8 mouse cellular contexts compared by ENCODE assay signal in genomic region chr9:124476096-124476902, GRCm38 (mm10). TPM values are rescaled to one million over a fixed set of nuclear protein-coding genes. Genes with fewer than 3 reads are reported as not detected.
DNase-seq lines count a peak whose midpoint lies in the region; ATAC-seq lines count a peak whose summit lies in the region.

TSS of gene Ppp2r3d (minus strand) at chr9:124476898.

- DNase-seq in ovary, postnatal 36 days (ENCODE audit: low spot score), result peak; percentile 5
- DNase-seq in ovary, postnatal 14 days (ENCODE audit: low spot score), result no peak
- DNase-seq in adrenal gland, postnatal 14 days, result peak; percentile 15
- DNase-seq in forebrain, embryonic 14.5 days (ENCODE audit: low spot score), result peak; percentile 4
- peak in 1 of 2 experiments; percentile 16 for DNase-seq in left cerebral cortex, adult 8-10 months (ENCODE audit: low spot score in 2 of 2)
- DNase-seq in midbrain, embryonic 14.5 days, result peak; percentile 6
- DNase-seq in yolk sac, embryonic 10.5 days (ENCODE audit: low spot score), result no peak

- H3K36me3 ChIP-seq in forebrain, embryonic 14.5 days (ENCODE audit: control insufficient read depth, insufficient read depth, low read length), result peaks cover 16% of the 10 kb centered on the region
- peaks cover 15% of the 10 kb centered on the region for H3K36me3 ChIP-seq in midbrain, embryonic 14.5 days (ENCODE audit: control insufficient read depth, insufficient read depth, low read length)

- H3K4me1 ChIP-seq in forebrain, embryonic 14.5 days (ENCODE audit: control insufficient read depth, insufficient read depth, low read length), result no peaks in the 10 kb centered on the region
- H3K4me1 ChIP-seq in midbrain, embryonic 14.5 days (ENCODE audit: control insufficient read depth, insufficient read depth, low read length), result no peaks in the 10 kb centered on the region

- 96% methylated on average over 22 of the region's 22 CpGs for WGBS in forebrain, embryonic 14.5 days
- 97% methylated on average over 22 of the region's 22 CpGs for WGBS in midbrain, embryonic 14.5 days

- no peak within 1 kb of the TSS for H3K27ac ChIP-seq in forebrain, embryonic 14.5 days (ENCODE audit: low read depth, low read length)
- H3K27ac ChIP-seq in midbrain, embryonic 14.5 days (replicated peaks; ENCODE audit: low read depth, low read length), result no peak within 1 kb of the TSS

- no peak within 1 kb of the TSS for H3K9ac ChIP-seq in forebrain, embryonic 14.5 days (ENCODE audit: low read length)
- H3K9ac ChIP-seq in midbrain, embryonic 14.5 days (replicated peaks; ENCODE audit: low read length), result no peak within 1 kb of the TSS

- H3K27me3 ChIP-seq in forebrain, embryonic 14.5 days (replicated peaks; ENCODE audit: control insufficient read depth, insufficient read depth, low read length), result no peaks in the 10 kb centered on the region
- no peaks in the 10 kb centered on the region for H3K27me3 ChIP-seq in midbrain, embryonic 14.5 days (ENCODE audit: control insufficient read depth, insufficient read depth, low read length)

- ATAC-seq in forebrain, embryonic 14.5 days, result peak; percentile 42; the same call in 1 of the 2 replicates
- ATAC-seq in hematopoietic stem cell, adult 5-6 weeks (replicated peaks in 1 of 2; ENCODE audit: insufficient read depth in 1 of 2, low FRiP score in 2 of 2, low TSS enrichment in 1 of 2, low read depth in 1 of 2, poor library complexity in 2 of 2, severe bottlenecking in 2 of 2), result peak in 1 of 2 experiments; percentile 57; a peak in 2 of 4 replicates
- peak; percentile 81 for ATAC-seq in midbrain, embryonic 14.5 days (ENCODE audit: low FRiP score, low TSS enrichment)

- H3K4me3 ChIP-seq in forebrain, embryonic 14.5 days (ENCODE audit: low read depth, low read length), result no peak within 1 kb of the TSS
- no peak within 1 kb of the TSS for H3K4me3 ChIP-seq in midbrain, embryonic 14.5 days (replicated peaks; ENCODE audit: low read depth, low read length)

- no peaks in the 10 kb centered on the region for H3K9me3 ChIP-seq in forebrain, embryonic 14.5 days (replicated peaks; ENCODE audit: control insufficient read depth, low read length)
- H3K9me3 ChIP-seq in midbrain, embryonic 14.5 days (ENCODE audit: control insufficient read depth, low read length), result peaks cover 3% of the 10 kb centered on the region

- H3K4me2 ChIP-seq in forebrain, embryonic 14.5 days (ENCODE audit: low read length), result no peak within 1 kb of the TSS
- H3K4me2 ChIP-seq in midbrain, embryonic 14.5 days (ENCODE audit: low read length), result no peak within 1 kb of the TSS

RNA-seq across cellular contexts. Expression of gene Ppp2r3d, which starts in this region (rescaled TPM):
- 89.6 and 104 TPM in 2 replicates for total RNA-seq in adrenal gland, postnatal 14 days (2021)
- 109 and 139 TPM in 2 replicates for polyA plus RNA-seq in forebrain, embryonic 14.5 days (2014; fragmentation: Nextera tagmentation; extraction: Ambion mirVana)
- total RNA-seq in hematopoietic stem cell, adult 5-6 weeks (2017), result 19.9 and 30.1 TPM in 2 replicates
- total RNA-seq in left cerebral cortex, adult 8-10 months (2022), result 100 to 1,000 TPM in 2 of 4 experiments, 10 to 100 TPM in 2; 94.9 to 111 (median 99.1) TPM
- 158 and 162 TPM in 2 replicates for polyA plus RNA-seq in midbrain, embryonic 14.5 days (2014; fragmentation: Nextera tagmentation; extraction: Ambion mirVana)

Comparison
In these comparisons a context has a peak if more than half of its experiments do, and no peak if none do; other contexts are left out.
1. DNase-seq: peak in ovary, postnatal 36 days (single experiment), adrenal gland, postnatal 14 days (single experiment), forebrain, embryonic 14.5 days (single experiment) and midbrain, embryonic 14.5 days (single experiment); none in ovary, postnatal 14 days (single experiment) and yolk sac, embryonic 10.5 days (single experiment).